In genomic region chr1:33696016-33696415, GRCm38 (mm10) we compare ENCODE assay signal across 31 mouse cellular contexts.
"Had no signal": no experiment of that assay in that cellular context is flagged by ENCODE, and none has a peak within 500 bp of the region (broad histone marks: within the 10 kb centered on the region; RNA-seq: fewer than 3 reads in every experiment).

No protein-coding gene starts in this region.

- H3K4me1 ChIP-seq: limb, embryonic 10.5 days; limb, embryonic 12.5 days; limb, embryonic 13.5 days; limb, embryonic 15.5 days; liver, embryonic 12.5 days; liver, embryonic 13.5 days; liver, embryonic 15.5 days; lung, embryonic 15.5 days; midbrain, embryonic 10.5 days; midbrain, embryonic 12.5 days; midbrain, embryonic 13.5 days; midbrain, embryonic 15.5 days; neural tube, embryonic 12.5 days; neural tube, embryonic 13.5 days had no signal

- H3K4me3 ChIP-seq: limb, embryonic 10.5 days; limb, embryonic 12.5 days; limb, embryonic 13.5 days; limb, embryonic 15.5 days; liver, embryonic 12.5 days; liver, embryonic 13.5 days; liver, embryonic 15.5 days; lung, embryonic 15.5 days; midbrain, embryonic 10.5 days; midbrain, embryonic 12.5 days; midbrain, embryonic 13.5 days; midbrain, embryonic 15.5 days; myocyte; neural tube, embryonic 12.5 days; neural tube, embryonic 13.5 days had no signal

- H3K27ac ChIP-seq: limb, embryonic 10.5 days; limb, embryonic 12.5 days; limb, embryonic 13.5 days; limb, embryonic 15.5 days; liver, embryonic 12.5 days; liver, embryonic 13.5 days; liver, embryonic 14.5 days; liver, embryonic 15.5 days; lung, embryonic 15.5 days; macrophage; midbrain, embryonic 10.5 days; midbrain, embryonic 12.5 days; midbrain, embryonic 13.5 days; midbrain, embryonic 15.5 days; neural tube, embryonic 12.5 days; neural tube, embryonic 13.5 days had no signal

- ATAC-seq: liver, embryonic 12.5 days; liver, postnatal 0 days; midbrain, embryonic 13.5 days; midbrain, embryonic 15.5 days; midbrain, embryonic 16.5 days had no signal

- DNase-seq: left cerebral cortex, postnatal 4 days; liver; liver, embryonic 13.5 days; liver, postnatal 0 days; lung, adult 18-20 months; lung, adult 2 months; lung, embryonic 14.5 days; lung, postnatal 10 days; lung, postnatal 14 days; lung, postnatal 36 days; lung, postnatal 4 days; midbrain, embryonic 14.5 days had no signal

- H3K27me3 ChIP-seq: limb, embryonic 12.5 days; limb, embryonic 13.5 days; limb, embryonic 15.5 days; liver, embryonic 13.5 days; liver, embryonic 15.5 days; lung, embryonic 15.5 days; midbrain, embryonic 12.5 days; midbrain, embryonic 13.5 days; midbrain, embryonic 15.5 days; neural tube, embryonic 12.5 days; neural tube, embryonic 13.5 days had no signal

- H3K36me3 ChIP-seq: limb, embryonic 10.5 days; limb, embryonic 12.5 days; limb, embryonic 13.5 days; limb, embryonic 15.5 days; liver, embryonic 12.5 days; liver, embryonic 13.5 days; liver, embryonic 15.5 days; lung, embryonic 15.5 days; midbrain, embryonic 10.5 days; midbrain, embryonic 12.5 days; midbrain, embryonic 13.5 days; midbrain, embryonic 15.5 days; neural tube, embryonic 12.5 days; neural tube, embryonic 13.5 days had no signal

- H3K9ac ChIP-seq: limb, embryonic 12.5 days; limb, embryonic 13.5 days; limb, embryonic 15.5 days; liver, embryonic 12.5 days; liver, embryonic 13.5 days; liver, embryonic 14.5 days; liver, embryonic 15.5 days; liver, postnatal 0 days; lung, embryonic 14.5 days; lung, embryonic 15.5 days; midbrain, embryonic 12.5 days; midbrain, embryonic 13.5 days; midbrain, embryonic 15.5 days; neural tube, embryonic 12.5 days; neural tube, embryonic 13.5 days had no signal

- H3K4me2 ChIP-seq: limb, embryonic 12.5 days; limb, embryonic 13.5 days; limb, embryonic 15.5 days; liver, embryonic 11.5 days; liver, embryonic 12.5 days; liver, embryonic 13.5 days; liver, embryonic 15.5 days; lung, embryonic 14.5 days; lung, embryonic 15.5 days; midbrain, embryonic 11.5 days; midbrain, embryonic 12.5 days; midbrain, embryonic 13.5 days; midbrain, embryonic 15.5 days; neural tube, embryonic 12.5 days; neural tube, embryonic 13.5 days had no signal

- H3K9me3 ChIP-seq: limb, embryonic 10.5 days; limb, embryonic 12.5 days; limb, embryonic 13.5 days; limb, embryonic 15.5 days; liver, embryonic 12.5 days; liver, embryonic 13.5 days; liver, embryonic 15.5 days; lung, embryonic 15.5 days; midbrain, embryonic 10.5 days; midbrain, embryonic 12.5 days; midbrain, embryonic 13.5 days; midbrain, embryonic 15.5 days; neural tube, embryonic 12.5 days; neural tube, embryonic 13.5 days had no signal
